Mouse (Mus musculus): ENCODE measurements around the gene Kank2. TPM values are rescaled to one million over a fixed set of nuclear protein-coding genes. Genes with fewer than 3 reads are reported as not detected.

Kank2 gene
- polyA plus RNA-seq, 1 experiment from 2014 or later: 11.6 TPM

- peak overlapping the region; percentile 85 for H3K27ac ChIP-seq (ENCODE audit: low read length)
- H3K4me1 ChIP-seq (ENCODE audit: control insufficient read depth, insufficient read depth, low read length): peaks cover 12% of the 10 kb centered on the region
- WGBS: 70% methylated on average over 11 of the region's 11 CpGs
- no peak overlapping the region for H3K9ac ChIP-seq (ENCODE audit: low read length)
- H3K36me3 ChIP-seq (ENCODE audit: control insufficient read depth, insufficient read depth, low read length): peaks cover 6% of the 10 kb centered on the region; the same call in 1 of the 2 replicates
- no peaks in the 10 kb centered on the region for H3K27me3 ChIP-seq (ENCODE audit: control insufficient read depth, insufficient read depth, low read length)
- no peaks in the 10 kb centered on the region for H3K9me3 ChIP-seq (replicated peaks; ENCODE audit: control insufficient read depth, low read length)
- H3K4me3 ChIP-seq (replicated peaks; ENCODE audit: low read length): no peak overlapping the region
- H3K4me2 ChIP-seq (ENCODE audit: low read depth, low read length): no peak overlapping the region
- peak; percentile 43; the same call in 1 of the 2 replicates for ATAC-seq (ENCODE audit: insufficient read depth, low FRiP score)
Observed at GRCm38 (mm10) chr9:21767896-21768295, 30.6 kb downstream of the Kank2 start.

GRCm38 (mm10) chr9:21764084-21764999, 34.2 kb downstream of the Kank2 start:
- H3K27me3 ChIP-seq (ENCODE audit: control insufficient read depth, insufficient read depth, low read length): no peaks in the 10 kb centered on the region
- ATAC-seq (ENCODE audit: insufficient read depth, low FRiP score): no peak
- H3K9ac ChIP-seq (ENCODE audit: low read length): no peak overlapping the region
- H3K4me1 ChIP-seq (ENCODE audit: control insufficient read depth, insufficient read depth, low read length): peaks cover 15% of the 10 kb centered on the region
- H3K9me3 ChIP-seq (replicated peaks; ENCODE audit: control insufficient read depth, low read length): no peaks in the 10 kb centered on the region
- H3K27ac ChIP-seq (ENCODE audit: low read length): no peak overlapping the region
- no peaks in the 10 kb centered on the region for H3K36me3 ChIP-seq (ENCODE audit: control insufficient read depth, insufficient read depth, low read length)
- no peak overlapping the region for H3K4me3 ChIP-seq (replicated peaks; ENCODE audit: low read length)
- no peak overlapping the region for H3K4me2 ChIP-seq (ENCODE audit: low read depth, low read length)
- 90% methylated on average over 6 of the region's 6 CpGs for WGBS

GRCm38 (mm10) chr9:21762135-21762534, 36.4 kb downstream of the Kank2 start:
- Histone ChIP-seq H3K4me3 (replicated peaks; ENCODE audit: low read length) (no peak overlapping the region), H3K9ac (ENCODE audit: low read length) (no peak overlapping the region; the same call in 1 of the 2 replicates), H3K36me3 (ENCODE audit: control insufficient read depth, insufficient read depth, low read length) (peaks cover 5% of the 10 kb centered on the region; the same call in 1 of the 2 replicates), H3K4me1 (ENCODE audit: control insufficient read depth, insufficient read depth, low read length) (0 out of 2 replicates have a peak, but pooled peaks cover 15% of the 10 kb centered on the region), H3K9me3 (replicated peaks; ENCODE audit: control insufficient read depth, low read length) (no peaks in the 10 kb centered on the region), H3K27ac (ENCODE audit: low read length) (no peak overlapping the region; the same call in 1 of the 2 replicates), H3K27me3 (ENCODE audit: control insufficient read depth, insufficient read depth, low read length) (no peaks in the 10 kb centered on the region), H3K4me2 (ENCODE audit: low read depth, low read length) (no peak overlapping the region)
- no peak for ATAC-seq (ENCODE audit: insufficient read depth, low FRiP score)

GRCm38 (mm10) chr9:21760155-21761088, 38.1 kb downstream of the Kank2 start, which contains the start of gene Spc24:
Gene Spc24, minus strand, starts transcription at chr9:21760303.
- Histone ChIP-seq H3K36me3 (ENCODE audit: control insufficient read depth, insufficient read depth, low read length) (peaks cover 12% of the 10 kb centered on the region; the same call in 1 of the 2 replicates), H3K4me1 (ENCODE audit: control insufficient read depth, insufficient read depth, low read length) (0 out of 2 replicates have a peak, but pooled peaks cover 15% of the 10 kb centered on the region), H3K9ac (ENCODE audit: low read length) (peak within 1 kb of the TSS; percentile 90), H3K27ac (ENCODE audit: low read length) (peak within 1 kb of the TSS; percentile 66), H3K27me3 (ENCODE audit: control insufficient read depth, insufficient read depth, low read length) (no peaks in the 10 kb centered on the region), H3K9me3 (replicated peaks; ENCODE audit: control insufficient read depth, low read length) (no peaks in the 10 kb centered on the region), H3K4me3 (replicated peaks; ENCODE audit: low read length) (peak within 1 kb of the TSS; percentile 89), H3K4me2 (ENCODE audit: low read depth, low read length) (peak within 1 kb of the TSS; percentile 89)
- ATAC-seq (ENCODE audit: insufficient read depth, low FRiP score): peak; percentile 95
- under 1% methylated on average over 52 of the region's 54 CpGs for WGBS

GRCm38 (mm10) chr9:21759718-21760117, 38.8 kb downstream of the Kank2 start:
- H3K4me3 ChIP-seq (replicated peaks; ENCODE audit: low read length): peak overlapping the region; percentile 89
- H3K27me3 ChIP-seq (ENCODE audit: control insufficient read depth, insufficient read depth, low read length): no peaks in the 10 kb centered on the region
- peak overlapping the region; percentile 90 for H3K9ac ChIP-seq (ENCODE audit: low read length)
- peak overlapping the region; percentile 89 for H3K4me2 ChIP-seq (ENCODE audit: low read depth, low read length)
- under 1% methylated on average over 20 of the region's 20 CpGs for WGBS
- peak overlapping the region; percentile 66; the same call in 1 of the 2 replicates for H3K27ac ChIP-seq (ENCODE audit: low read length)
- no peaks in the 10 kb centered on the region for H3K9me3 ChIP-seq (replicated peaks; ENCODE audit: control insufficient read depth, low read length)
- 0 out of 2 replicates have a peak, but pooled peaks cover 15% of the 10 kb centered on the region for H3K4me1 ChIP-seq (ENCODE audit: control insufficient read depth, insufficient read depth, low read length)
- ATAC-seq (ENCODE audit: insufficient read depth, low FRiP score): no peak
- H3K36me3 ChIP-seq (ENCODE audit: control insufficient read depth, insufficient read depth, low read length): peaks cover 12% of the 10 kb centered on the region; the same call in 1 of the 2 replicates

- H3K27me3 ChIP-seq (ENCODE audit: control insufficient read depth, insufficient read depth, low read length): no peaks in the 10 kb centered on the region
- H3K4me2 ChIP-seq (ENCODE audit: low read depth, low read length): peak overlapping the region; percentile 89
- H3K36me3 ChIP-seq (ENCODE audit: control insufficient read depth, insufficient read depth, low read length): peaks cover 12% of the 10 kb centered on the region; the same call in 1 of the 2 replicates
- no peak overlapping the region for H3K27ac ChIP-seq (ENCODE audit: low read length)
- WGBS: 46% methylated on average over 14 of the region's 14 CpGs
- H3K4me3 ChIP-seq (replicated peaks; ENCODE audit: low read length): peak overlapping the region; percentile 89
- no peaks in the 10 kb centered on the region for H3K9me3 ChIP-seq (replicated peaks; ENCODE audit: control insufficient read depth, low read length)
- no peak for ATAC-seq (ENCODE audit: insufficient read depth, low FRiP score)
- peaks cover 20% of the 10 kb centered on the region for H3K4me1 ChIP-seq (ENCODE audit: control insufficient read depth, insufficient read depth, low read length)
- H3K9ac ChIP-seq (ENCODE audit: low read length): peak overlapping the region; percentile 90
Observed at GRCm38 (mm10) chr9:21758576-21759529, 39.7 kb downstream of the Kank2 start.

GRCm38 (mm10) chr9:21754516-21755321, 43.8 kb downstream of the Kank2 start:
- Histone ChIP-seq H3K9ac (ENCODE audit: low read length) (peak overlapping the region; percentile 32; the same call in 1 of the 2 replicates), H3K27me3 (ENCODE audit: control insufficient read depth, insufficient read depth, low read length) (no peaks in the 10 kb centered on the region), H3K4me2 (ENCODE audit: low read depth, low read length) (no peak overlapping the region), H3K9me3 (replicated peaks; ENCODE audit: control insufficient read depth, low read length) (no peaks in the 10 kb centered on the region), H3K4me1 (ENCODE audit: control insufficient read depth, insufficient read depth, low read length) (peaks cover 31% of the 10 kb centered on the region), H3K4me3 (replicated peaks; ENCODE audit: low read length) (no peak overlapping the region), H3K27ac (ENCODE audit: low read length) (peak overlapping the region; percentile 55), H3K36me3 (ENCODE audit: control insufficient read depth, insufficient read depth, low read length) (peaks cover 12% of the 10 kb centered on the region; the same call in 1 of the 2 replicates)
- 70% methylated on average over 13 of the region's 13 CpGs for WGBS
- ATAC-seq (ENCODE audit: insufficient read depth, low FRiP score): no peak

Measured in stomach, embryonic 16.5 days (tissue).